Mouse (Mus musculus): ENCODE results near the gene Flrt3. TPM values are rescaled to one million over a fixed set of nuclear protein-coding genes. Genes with fewer than 3 reads are reported as not detected.

Flrt3 gene
- total RNA-seq (2021), result 10 to 100 TPM; 29.2 to 31.9 TPM
- long read RNA-seq, experiment 1, transcript Flrt3-201 (3 exons, 3,334 nt), result minor isoform, 5 of 30 reads
- long read RNA-seq, experiment 1, transcript Flrt3-202 (3 exons, 3,977 nt), result major isoform, 19 of 30 reads
- long read RNA-seq, experiment 1, partial matches to known transcripts, result 0 of 30 reads
- long read RNA-seq, experiment 1, other reads (novel, unspliced or antisense), result 6 of 30 reads
- long read RNA-seq, experiment 2, transcript Flrt3-202 (3 exons, 3,977 nt), result major isoform, 11 of 18 reads
- long read RNA-seq, experiment 2, partial matches to known transcripts, result 0 of 18 reads
- long read RNA-seq, experiment 2, other reads (novel, unspliced or antisense), result 6 of 18 reads

DNA sequence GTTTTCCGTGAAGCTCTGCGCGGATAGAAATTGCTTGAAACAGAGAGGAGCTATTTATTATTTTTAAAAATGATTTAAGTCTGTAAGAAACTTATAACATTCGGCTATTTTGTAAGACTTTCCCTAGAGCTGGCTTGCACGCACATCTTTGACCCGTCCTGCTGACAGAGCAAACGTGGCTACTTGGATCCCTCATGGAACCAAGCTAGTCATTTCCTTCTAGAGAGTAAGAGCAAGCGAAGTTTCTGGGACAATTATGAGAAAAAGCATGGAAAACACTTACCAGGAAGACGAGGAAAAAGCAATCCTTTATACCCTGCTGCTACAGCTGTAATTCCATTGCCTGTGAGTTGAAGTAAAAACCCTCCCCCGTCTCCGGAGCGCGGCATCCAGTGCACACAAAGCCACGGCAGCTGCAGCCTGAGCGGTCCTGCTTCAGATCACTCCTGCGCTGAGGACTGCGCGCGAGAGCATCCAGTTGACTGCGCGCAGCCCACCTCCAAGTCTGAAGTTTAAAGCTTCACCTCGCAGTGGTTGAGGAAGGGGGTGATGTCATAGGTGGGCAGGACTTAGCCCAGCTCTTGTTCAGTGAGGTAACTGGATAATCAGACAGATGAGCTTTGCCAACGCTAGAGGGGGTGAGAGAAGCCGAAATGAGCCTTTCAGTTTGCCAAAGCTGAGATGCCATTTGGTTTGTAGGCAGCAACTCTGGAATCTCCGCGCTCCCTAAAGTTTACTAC is at the start of gene Flrt3:
Gene Flrt3, minus strand, starts transcription at position 507 of the 740 bp plus-strand sequence.
- DNase-seq (ENCODE audit: low spot score in 2 of 2), result peak; percentile 95 to 98
- intact Hi-C loops (cut with DNase I), result loop anchor here (2.0 kb wide), 1 partner anchor 1584 kb away; no protein-coding TSS in a partner anchor

DNA sequence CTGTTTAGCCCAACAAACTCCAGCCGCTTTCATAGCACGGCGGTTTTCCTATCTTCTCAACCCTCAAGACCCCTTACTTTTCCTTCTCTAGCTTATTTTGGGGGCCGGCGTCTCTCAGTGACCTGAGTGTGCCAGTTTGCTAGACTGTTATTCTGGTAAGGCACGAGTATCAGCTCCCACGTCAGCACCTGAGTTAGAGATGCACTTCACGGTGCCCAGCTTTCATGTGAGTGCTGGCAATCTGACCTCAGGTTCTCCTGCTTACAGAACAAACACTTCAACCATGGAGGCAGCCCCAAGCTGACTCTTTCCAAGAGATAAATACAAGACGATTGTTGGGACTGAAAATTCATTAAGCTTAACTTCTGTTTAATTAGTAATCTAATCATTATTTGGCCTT is 46.1 kb upstream of the Flrt3 start:
- DNase-seq (ENCODE audit: low spot score in 2 of 2), result no peak
- intact Hi-C loops (cut with DNase I), result no loop called here

- intact Hi-C loops (cut with DNase I), result no loop called here
- DNase-seq (ENCODE audit: low spot score in 2 of 2), result no peak
Observed at GRCm38 (mm10) chr2:140715822-140716221, 44.6 kb upstream of the Flrt3 start.

DNA sequence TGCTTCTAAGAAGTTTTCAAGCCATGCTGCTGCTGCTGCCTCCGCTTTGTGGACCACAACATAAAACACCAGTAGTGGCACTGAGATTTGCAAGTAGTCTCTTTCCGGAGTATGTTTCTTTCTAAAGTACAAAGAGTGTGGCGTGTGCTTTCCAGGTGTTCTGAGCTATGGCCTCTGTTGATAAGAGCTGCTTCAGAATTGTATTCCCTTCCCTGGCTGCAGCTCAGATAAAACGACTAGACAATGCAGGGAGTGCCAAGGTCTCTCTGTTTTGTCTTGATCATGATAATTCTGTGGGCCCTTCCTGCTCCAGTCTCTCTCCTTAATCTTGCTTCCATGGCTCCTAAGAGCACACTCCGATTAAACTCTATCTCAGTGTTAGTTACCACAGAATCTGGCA is 36.3 kb upstream of the Flrt3 start:
- DNase-seq (ENCODE audit: low spot score in 2 of 2), result no peak
- intact Hi-C loops (cut with DNase I), result no loop called here

DNA sequence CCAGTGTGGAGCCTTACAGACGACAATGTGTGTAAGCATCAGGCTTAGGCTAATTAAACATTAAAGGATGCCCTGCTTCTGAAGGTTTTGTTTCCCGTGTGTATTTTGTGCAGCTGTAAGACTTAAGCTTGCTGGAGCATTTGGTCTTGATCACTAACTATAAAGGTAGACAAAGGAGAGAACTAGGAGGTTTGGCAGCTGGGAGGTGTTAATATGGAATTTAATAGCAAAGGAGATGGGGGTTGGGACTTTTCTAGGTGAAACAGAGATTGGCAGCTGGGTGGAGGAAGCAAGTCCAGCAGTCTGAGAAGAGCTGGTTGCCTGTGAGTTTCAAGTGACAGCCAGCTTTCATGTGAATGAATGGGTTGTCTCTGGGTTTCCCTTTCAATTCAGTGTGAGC is 34.0 kb upstream of the Flrt3 start:
- intact Hi-C loops (cut with DNase I), result no loop called here
- DNase-seq (ENCODE audit: low spot score in 2 of 2), result no peak

DNA sequence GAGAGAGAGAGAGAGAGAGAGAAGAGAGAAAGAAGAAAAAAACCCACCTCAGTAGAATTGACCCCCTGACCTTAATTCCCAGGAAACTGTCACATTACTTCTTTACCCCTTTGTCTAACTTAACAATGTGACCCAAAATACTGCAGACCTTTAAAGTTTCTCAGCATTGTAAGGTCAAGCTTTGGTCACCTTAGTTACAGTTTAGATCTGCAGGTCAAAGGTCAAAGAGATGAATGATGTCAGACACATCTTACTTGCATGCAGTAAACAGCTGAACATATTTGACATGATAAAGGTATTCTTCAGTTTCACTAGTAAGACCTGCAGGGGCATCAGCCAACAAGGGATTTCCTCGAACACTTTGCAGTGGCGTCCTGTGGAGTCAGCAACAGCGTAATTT is 32.9 kb upstream of the Flrt3 start:
- intact Hi-C loops (cut with DNase I), result no loop called here
- no peak for DNase-seq (ENCODE audit: low spot score in 2 of 2)

- DNase-seq (ENCODE audit: low spot score in 2 of 2), result no peak
- intact Hi-C loops (cut with DNase I), result no loop called here
Observed at GRCm38 (mm10) chr2:140703377-140703776, 32.1 kb upstream of the Flrt3 start.

DNA sequence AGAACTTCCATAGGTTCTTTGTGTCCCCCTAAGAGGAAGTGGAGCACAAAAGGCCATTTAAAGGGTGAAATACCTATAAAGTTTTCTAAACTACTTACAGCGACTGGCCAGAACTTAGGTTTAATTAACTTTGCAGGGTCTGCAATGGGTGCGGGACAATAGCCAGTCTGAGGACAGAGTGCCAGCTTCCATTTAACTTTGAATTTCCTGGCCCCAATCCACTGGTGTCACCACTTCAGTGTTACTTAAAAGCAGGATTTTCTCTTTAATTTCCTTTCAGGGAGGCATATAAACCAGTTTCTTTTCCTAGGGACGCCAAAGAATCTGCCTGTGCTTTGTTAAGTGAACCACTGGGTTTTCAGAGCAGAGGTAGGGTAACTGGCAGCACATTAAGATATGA is 27.3 kb upstream of the Flrt3 start:
- no peak for DNase-seq (ENCODE audit: low spot score in 2 of 2)
- intact Hi-C loops (cut with DNase I), result no loop called here

DNA sequence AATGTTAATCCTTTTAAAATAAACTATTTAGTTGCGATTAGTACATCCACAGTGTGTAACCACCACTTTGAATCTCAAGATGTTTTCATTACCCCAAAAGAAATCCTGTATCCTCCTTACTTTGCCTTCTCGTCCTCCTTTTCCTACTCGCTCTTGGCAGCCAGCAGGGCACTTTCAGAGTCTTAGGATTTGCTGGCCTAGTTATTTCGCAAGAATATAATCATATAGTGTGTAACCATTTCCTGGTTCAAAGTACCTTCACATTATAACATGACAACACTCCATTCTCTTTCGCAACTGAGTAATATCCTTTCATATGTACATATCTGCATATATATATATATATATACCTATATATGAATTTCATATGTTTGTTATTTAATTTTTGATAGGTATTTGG is 22.6 kb upstream of the Flrt3 start:
- intact Hi-C loops (cut with DNase I), result no loop called here

DNA sequence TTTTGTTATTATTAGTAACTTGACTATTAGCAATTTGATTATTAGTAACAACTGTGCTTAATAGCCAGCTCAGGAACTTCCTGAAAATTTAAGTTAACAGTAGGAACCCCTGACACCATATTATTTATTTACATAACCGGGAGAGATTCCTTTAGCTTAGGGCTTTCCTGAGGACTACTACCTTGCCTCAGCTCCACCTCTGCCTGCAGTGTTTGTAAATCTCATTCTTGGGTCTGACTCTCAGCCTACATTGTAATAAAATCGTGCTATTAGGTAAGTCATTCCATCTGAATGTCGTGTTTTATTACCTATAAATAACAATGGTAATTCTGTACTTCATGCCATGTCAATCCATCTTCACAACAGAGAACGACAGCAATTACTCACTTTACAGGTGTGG is 21.2 kb upstream of the Flrt3 start:
- intact Hi-C loops (cut with DNase I), result no loop called here
- DNase-seq (ENCODE audit: low spot score in 2 of 2), result no peak

More for the DNA sequence above, 22.6 kb upstream of the Flrt3 start:
- DNase-seq (ENCODE audit: low spot score in 2 of 2), result no peak

- intact Hi-C loops (cut with DNase I), result no loop called here
- no peak for DNase-seq (ENCODE audit: low spot score in 2 of 2)
Observed at GRCm38 (mm10) chr2:140691403-140691802, 20.1 kb upstream of the Flrt3 start.

DNA sequence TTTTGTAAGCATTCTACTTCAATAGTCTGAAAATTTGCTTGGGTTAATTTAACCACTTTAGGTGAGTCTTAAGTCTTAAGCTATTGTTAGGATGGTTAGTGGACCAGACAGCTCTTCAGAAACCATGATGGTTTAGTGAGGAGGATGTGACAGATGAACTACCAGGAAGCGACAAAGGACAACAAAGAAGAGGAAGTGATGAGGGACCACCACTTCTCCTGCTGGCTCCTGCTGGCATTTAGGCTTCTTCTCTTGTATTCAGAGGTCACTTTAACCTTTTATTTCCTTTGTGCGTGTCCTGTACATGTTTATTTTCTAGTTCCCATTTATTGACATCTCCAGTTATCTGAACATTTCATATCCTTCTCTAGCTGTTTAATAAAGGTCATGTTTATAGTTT is 19.6 kb upstream of the Flrt3 start:
- no peak for DNase-seq (ENCODE audit: low spot score in 2 of 2)
- intact Hi-C loops (cut with DNase I), result no loop called here

DNA sequence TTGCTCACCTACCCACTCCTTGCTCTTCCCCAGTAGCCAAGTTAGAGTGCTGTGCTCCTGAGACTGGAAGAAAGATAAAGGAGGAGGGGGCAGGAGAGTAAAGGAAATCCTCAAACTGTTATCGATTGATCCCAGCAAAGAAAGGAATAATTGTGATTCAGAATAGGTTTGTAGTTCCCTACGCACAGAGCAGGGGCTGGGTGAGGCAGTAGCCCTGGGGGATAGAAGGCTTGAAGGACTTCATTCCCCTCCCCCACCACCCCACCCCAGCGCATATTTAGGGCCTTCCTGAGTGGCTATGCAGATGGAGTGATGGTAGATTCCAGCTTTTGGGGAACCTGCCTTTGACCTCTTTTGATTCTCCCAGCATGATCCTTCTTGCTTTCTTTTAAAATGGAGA is 5.5 kb upstream of the Flrt3 start:
- no peak for DNase-seq (ENCODE audit: low spot score in 2 of 2)
- intact Hi-C loops (cut with DNase I), result no loop called here

GRCm38 (mm10) chr2:140673466-140673865 is 2.2 kb upstream of the Flrt3 start:
- no peak for DNase-seq (ENCODE audit: low spot score in 2 of 2)
- intact Hi-C loops (cut with DNase I), result no loop called here

GRCm38 (mm10) chr2:140670457-140670856 is 812 bp downstream of the Flrt3 start:
- DNase-seq (ENCODE audit: low spot score in 2 of 2), result peak; percentile 62 to 70
- intact Hi-C loops (cut with DNase I), result loop anchor here (2.0 kb wide), 1 partner anchor 1584 kb away; no protein-coding TSS in a partner anchor

DNA sequence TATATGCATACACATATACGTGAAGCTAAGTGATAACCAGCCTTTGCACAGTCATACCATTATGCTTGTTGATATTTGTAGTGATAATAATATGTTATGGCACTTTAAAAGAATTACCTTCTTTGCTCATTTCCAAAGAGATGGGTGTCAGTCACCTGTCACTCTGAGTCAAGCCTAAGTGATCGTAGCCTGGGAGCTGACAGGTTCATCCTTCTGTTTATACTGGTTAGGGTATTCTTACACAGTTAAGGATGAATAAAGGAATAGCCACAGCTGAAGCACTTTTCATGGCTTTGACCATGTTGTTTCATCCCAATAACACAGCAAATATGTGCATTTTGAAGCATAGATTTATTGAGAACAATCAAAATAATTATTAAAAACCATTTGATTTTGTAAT is 1.5 kb downstream of the Flrt3 start:
- DNase-seq (ENCODE audit: low spot score in 2 of 2), result no peak
- intact Hi-C loops (cut with DNase I), result loop anchor here (2.0 to 10.0 kb wide), 4 partner anchors 135 to 1585 kb away; no protein-coding TSS in a partner anchor

- DNase-seq (ENCODE audit: low spot score in 2 of 2), result no peak
- intact Hi-C loops (cut with DNase I), result loop anchor here (10.0 kb wide), 3 partner anchors 134 to 726 kb away; no protein-coding TSS in a partner anchor
Observed at GRCm38 (mm10) chr2:140669081-140669480, 2.2 kb downstream of the Flrt3 start.

DNA sequence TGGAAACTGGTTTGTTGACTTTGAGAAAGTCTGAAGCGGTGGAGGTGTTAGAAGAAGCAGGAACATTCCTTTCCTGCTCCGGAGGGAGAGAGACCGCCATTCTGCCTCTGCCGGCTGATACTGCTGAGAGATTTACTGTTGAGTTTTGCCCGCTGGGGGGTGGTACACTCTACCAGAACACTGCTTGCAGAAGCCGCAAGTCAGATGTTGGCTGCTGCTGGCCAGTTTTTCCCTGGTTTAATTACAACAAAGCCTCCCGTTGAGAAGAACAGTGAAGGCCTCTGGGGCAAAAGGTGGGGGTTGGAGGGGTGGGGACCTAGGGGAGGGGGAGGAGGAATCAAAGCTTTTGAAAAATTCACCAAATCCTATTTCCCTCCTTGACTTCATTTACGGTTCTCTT is 3.0 kb downstream of the Flrt3 start:
- intact Hi-C loops (cut with DNase I), result loop anchor here (10.0 kb wide), 3 partner anchors 134 to 726 kb away; no protein-coding TSS in a partner anchor
- DNase-seq (ENCODE audit: low spot score in 2 of 2), result peak; percentile 85 to 93

DNA sequence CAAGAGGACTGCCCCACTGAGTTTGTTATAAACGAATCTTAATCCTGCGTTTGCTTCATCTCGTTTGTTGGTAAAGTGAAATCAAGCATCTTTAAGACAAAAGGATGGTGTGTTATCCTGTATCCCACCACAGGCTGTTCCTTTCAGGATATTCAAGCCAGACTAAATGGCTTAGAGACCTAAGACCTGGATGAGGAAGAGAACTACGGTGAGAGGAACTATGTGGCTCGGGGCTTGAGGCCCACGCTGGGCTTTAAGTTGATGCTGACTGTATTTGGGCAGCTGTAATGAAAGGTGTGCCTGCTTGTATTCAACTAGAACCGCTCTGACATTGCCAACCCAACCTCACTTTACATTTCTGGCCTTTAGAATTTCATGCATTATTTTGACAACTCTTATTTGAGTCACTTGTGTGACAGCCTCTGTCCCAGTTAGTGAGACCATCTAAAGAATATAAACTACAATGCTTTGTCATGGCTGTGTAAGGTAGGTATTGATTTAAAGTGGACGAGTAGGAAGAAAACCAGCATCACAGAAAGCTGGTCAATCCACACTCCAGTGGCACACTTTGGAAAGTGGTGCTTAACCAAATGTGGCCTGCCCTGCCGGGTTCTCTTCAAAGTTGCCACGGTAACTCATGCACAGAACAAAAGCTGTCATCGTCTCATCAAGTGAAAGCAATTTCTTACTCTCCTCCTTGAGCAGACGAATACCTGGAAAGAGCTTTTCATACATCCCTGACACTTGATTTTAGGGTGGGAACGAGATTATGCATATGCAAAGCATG is 3.8 kb downstream of the Flrt3 start:
- DNase-seq (ENCODE audit: low spot score in 2 of 2), result no peak
- intact Hi-C loops (cut with DNase I), result loop anchor here (10.0 kb wide), 3 partner anchors 133 to 727 kb away; no protein-coding TSS in a partner anchor

DNA sequence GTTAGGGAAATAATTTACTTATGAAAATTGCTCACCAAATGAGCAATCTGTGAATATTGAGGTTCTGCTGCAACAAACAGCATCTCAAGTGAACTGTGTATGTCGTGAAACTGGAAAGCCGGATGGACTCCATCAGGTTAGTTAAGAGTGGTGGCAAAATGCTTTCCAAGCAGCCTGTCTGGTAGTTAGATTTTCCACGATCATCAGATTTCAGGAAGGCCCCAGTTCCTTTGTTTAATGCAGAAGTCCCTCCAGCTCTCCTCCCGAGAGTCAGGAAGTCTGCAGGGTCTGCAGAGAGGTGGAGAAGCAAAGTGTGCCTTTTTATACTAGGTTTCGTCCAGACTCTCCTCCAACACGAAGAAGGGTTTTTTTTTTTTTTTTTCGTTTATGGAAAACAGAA is 4.4 kb downstream of the Flrt3 start:
- intact Hi-C loops (cut with DNase I), result loop anchor here (10.0 kb wide), 3 partner anchors 132 to 728 kb away; no protein-coding TSS in a partner anchor
- no peak for DNase-seq (ENCODE audit: low spot score in 2 of 2)
